Mouse (Mus musculus) myocyte (in vitro differentiated cells): ENCODE results near the gene Slu7. TPM values are rescaled to one million over a fixed set of nuclear protein-coding genes. Genes with fewer than 3 reads are reported as not detected.

Experiments used
- H3K27me3 ChIP-seq: one replicate; pipeline ENCODE4 v1.6.1; 2011; ENCODE audit not compliant: control insufficient read depth, insufficient read depth, insufficient read length
- H3K36me3 ChIP-seq: one replicate; pipeline ENCODE4 v1.6.1; 2011; ENCODE audit not compliant: control insufficient read depth, insufficient read depth
- H3K4me2 ChIP-seq: one replicate; pipeline ENCODE4 v1.6.1; 2011; ENCODE audit warnings: low read depth, control low read depth
- H3K4me3 ChIP-seq: one replicate; pipeline ENCODE4 v1.5.1; 2011; ENCODE audit warnings: mild to moderate bottlenecking, control low read depth, moderate library complexity
- H3K79me2 ChIP-seq: one replicate; pipeline ENCODE4 v1.6.1; 2011; ENCODE audit not compliant: control insufficient read depth, insufficient read depth
- H3ac ChIP-seq: one replicate; pipeline ENCODE4 v1.6.1; 2011; ENCODE audit not compliant: control insufficient read depth, insufficient read length
- CEBPB ChIP-seq: IDR thresholded peaks from 2 replicates; pipeline ENCODE4 v1.6.1; 2011; ENCODE audit warnings: mild to moderate bottlenecking, moderate library complexity; ENCODE audit not compliant: poor library complexity, insufficient read depth, severe bottlenecking
- E2F4 ChIP-seq: IDR thresholded peaks from one replicate; pipeline ENCODE4 v1.6.1; 2011; ENCODE audit warnings: mild to moderate bottlenecking, control low read depth, moderate library complexity; ENCODE audit not compliant: insufficient read depth
- MAX ChIP-seq: IDR thresholded peaks from one replicate; pipeline ENCODE4 v1.6.1; 2011; ENCODE audit warnings: low read depth, mild to moderate bottlenecking, control low read depth
- MYOD1 ChIP-seq, 3 experiments: IDR thresholded peaks; one replicate each; pipeline ENCODE4 v1.6.1; 2011; ENCODE audit warnings: control low read depth in 2 of 3, low read depth in 2 of 3, mild to moderate bottlenecking in 2 of 3, moderate library complexity in 1 of 3; ENCODE audit not compliant: insufficient read length in 2 of 3, control insufficient read depth in 1 of 3
- MYOG ChIP-seq, 3 experiments: IDR thresholded peaks; one replicate each; pipeline ENCODE4 v1.6.1; 2011; ENCODE audit warnings: control low read depth in 2 of 3, low read depth in 2 of 3, mild to moderate bottlenecking in 2 of 3; ENCODE audit not compliant: insufficient read length in 2 of 3, control insufficient read depth in 1 of 3, insufficient read depth in 1 of 3
- POLR2A ChIP-seq: IDR thresholded peaks from one replicate; pipeline ENCODE4 v1.6.1; 2011; ENCODE audit warnings: low read depth, mild to moderate bottlenecking, control low read depth, moderate library complexity; ENCODE audit not compliant: insufficient read length
- POLR2AphosphoS2 ChIP-seq: IDR thresholded peaks from one replicate; pipeline ENCODE4 v1.6.1; 2011; ENCODE audit warnings: low read depth, control low read depth; ENCODE audit not compliant: insufficient read length
- REST ChIP-seq: IDR thresholded peaks from one replicate; pipeline ENCODE4 v1.6.1; 2011; ENCODE audit warnings: mild to moderate bottlenecking, control low read depth, moderate library complexity; ENCODE audit not compliant: insufficient read depth, insufficient read length
- SRF ChIP-seq: IDR thresholded peaks from one replicate; pipeline ENCODE4 v1.6.1; 2011; ENCODE audit warnings: low read depth; ENCODE audit not compliant: control insufficient read depth, insufficient read length
- TCF12 ChIP-seq: IDR thresholded peaks from one replicate; pipeline ENCODE4 v1.6.1; 2011; ENCODE audit warnings: mild to moderate bottlenecking, control low read depth; ENCODE audit not compliant: poor library complexity, insufficient read depth, severe bottlenecking
- TCF3 ChIP-seq: IDR thresholded peaks from one replicate; pipeline ENCODE4 v1.6.1; 2011; ENCODE audit warnings: low read depth, control low read depth; ENCODE audit not compliant: insufficient read length
- USF1 ChIP-seq: IDR thresholded peaks from one replicate; pipeline ENCODE4 v1.6.1; 2011; ENCODE audit warnings: low read depth, mild to moderate bottlenecking, control low read depth, moderate library complexity
- polyA plus RNA-seq: library from polyadenylated mRNA; unstranded; fragments of >200 nt; fragmentation: generic; extraction: Trizol; gene quantifications from one replicate; pipeline ENCODE4 v1.2.1, GENCODE M21; 2012; ENCODE audit warnings: missing spikeins

Slu7 gene
- polyA plus RNA-seq, 1 experiment: 22.0 TPM

DNA sequence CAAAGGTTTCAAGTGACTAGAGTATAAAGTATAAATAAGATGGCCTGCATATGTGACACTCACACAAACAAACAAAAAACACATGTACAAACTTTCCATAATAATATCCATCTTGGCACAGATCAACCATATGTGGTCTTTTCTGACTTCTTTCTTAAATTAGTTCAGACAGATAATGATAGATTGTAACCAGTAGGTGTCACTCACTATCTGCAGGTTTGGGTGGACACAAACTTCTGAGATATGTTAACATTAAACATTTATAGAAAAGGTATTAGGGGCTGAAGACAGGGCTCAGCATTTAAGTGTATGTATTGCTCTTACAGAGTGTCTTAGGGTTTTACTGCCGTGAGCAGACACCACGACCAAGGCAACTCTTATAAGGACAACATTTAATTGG, 18.7 kb downstream of the Slu7 start:
- Histone ChIP-seq H3K4me3 (no peak overlapping the region), H3K4me2 (no peak overlapping the region), H3K27me3 (peaks cover 15% of the 10 kb centered on the region), H3K79me2 (no peaks in the 10 kb centered on the region), H3K36me3 (peaks cover under 1% of the 10 kb centered on the region), H3ac (no peak overlapping the region)
- TF ChIP-seq SRF (no peak), REST (no peak), POLR2AphosphoS2 (no peak), USF1 (no peak), CEBPB (no peak), E2F4 (no peak), POLR2A (no peak), MAX (no peak), TCF3 (no peak), MYOD1 (IDR thresholded peaks at IDR 0.05; ENCODE audit: control insufficient read depth in 1 of 3, insufficient read length in 2 of 3, low read depth in 2 of 3) (no peak), TCF12 (no peak), MYOG (IDR thresholded peaks at IDR 0.05; ENCODE audit: control insufficient read depth in 1 of 3, insufficient read depth in 1 of 3, insufficient read length in 2 of 3, low read depth in 2 of 3) (no peak)

DNA sequence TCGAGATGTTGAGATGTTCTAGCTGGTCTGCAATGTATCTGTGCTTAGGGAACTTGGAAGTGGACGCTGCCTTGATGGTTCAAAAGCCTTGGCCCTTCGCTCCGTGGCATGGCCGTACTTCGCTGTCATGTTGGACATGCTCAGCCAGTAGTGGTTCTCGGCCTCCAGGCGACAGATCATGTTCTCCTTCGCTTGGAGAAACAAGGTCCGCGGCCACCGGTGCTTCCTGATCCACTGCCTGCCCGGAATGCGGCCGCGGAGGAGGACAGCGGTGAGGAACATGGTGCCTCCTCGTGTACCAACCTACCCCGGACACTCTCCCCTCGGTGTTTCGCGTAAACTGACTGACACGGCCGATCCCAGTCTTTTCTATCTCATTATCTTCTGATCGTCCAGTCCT, 29.7 kb downstream of the Slu7 start:
- H3K27me3 ChIP-seq: no peaks in the 10 kb centered on the region
- no peak overlapping the region for H3K4me3 ChIP-seq
- no peak overlapping the region for H3ac ChIP-seq
- H3K79me2 ChIP-seq: no peaks in the 10 kb centered on the region
- no peaks in the 10 kb centered on the region for H3K36me3 ChIP-seq
- no peak overlapping the region for H3K4me2 ChIP-seq
- no peak for TF ChIP-seq MYOG (IDR thresholded peaks at IDR 0.05; ENCODE audit: control insufficient read depth in 1 of 3, insufficient read depth in 1 of 3, insufficient read length in 2 of 3, low read depth in 2 of 3)
- no peak for TF ChIP-seq POLR2AphosphoS2

DNA sequence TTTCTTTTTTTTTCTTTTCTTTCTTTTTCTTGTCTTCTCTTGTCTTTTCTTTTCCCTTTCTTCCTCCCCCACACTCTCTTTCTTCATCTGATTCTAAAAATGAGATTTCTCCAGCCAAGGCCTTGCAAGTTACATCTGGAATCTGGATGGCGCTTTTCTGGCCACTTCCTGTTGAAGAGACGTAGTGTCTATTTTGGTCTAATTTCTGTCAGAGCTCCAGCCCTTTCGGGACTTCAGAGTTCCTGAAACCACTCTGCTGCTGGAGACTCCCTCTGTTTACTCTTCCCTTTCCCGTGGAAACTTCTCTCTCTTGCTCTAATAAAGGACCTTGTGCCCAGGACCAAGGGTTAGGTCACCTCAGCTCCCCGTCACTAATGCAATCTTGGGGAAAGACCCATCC, 36.6 kb downstream of the Slu7 start:
- peak overlapping the region; percentile 15 for H3K4me2 ChIP-seq
- no peak overlapping the region for H3K4me3 ChIP-seq
- H3ac ChIP-seq: no peak overlapping the region
- no peak for TF ChIP-seq POLR2A
- no peak for TF ChIP-seq TCF12
- TF ChIP-seq MAX: no peak
- TF ChIP-seq E2F4: no peak
- no peak for TF ChIP-seq POLR2AphosphoS2
- no peak for TF ChIP-seq MYOG (IDR thresholded peaks at IDR 0.05; ENCODE audit: control insufficient read depth in 1 of 3, insufficient read depth in 1 of 3, insufficient read length in 2 of 3, low read depth in 2 of 3)
- TF ChIP-seq MYOD1 (IDR thresholded peaks at IDR 0.05; ENCODE audit: control insufficient read depth in 1 of 3, insufficient read length in 2 of 3, low read depth in 2 of 3): no peak
- TF ChIP-seq SRF: no peak
- no peak for TF ChIP-seq CEBPB
- TF ChIP-seq USF1: no peak
- TF ChIP-seq TCF3: no peak
- no peak for TF ChIP-seq REST
- H3K36me3 ChIP-seq: no peaks in the 10 kb centered on the region
- H3K79me2 ChIP-seq: no peaks in the 10 kb centered on the region
- H3K27me3 ChIP-seq: no peaks in the 10 kb centered on the region

DNA sequence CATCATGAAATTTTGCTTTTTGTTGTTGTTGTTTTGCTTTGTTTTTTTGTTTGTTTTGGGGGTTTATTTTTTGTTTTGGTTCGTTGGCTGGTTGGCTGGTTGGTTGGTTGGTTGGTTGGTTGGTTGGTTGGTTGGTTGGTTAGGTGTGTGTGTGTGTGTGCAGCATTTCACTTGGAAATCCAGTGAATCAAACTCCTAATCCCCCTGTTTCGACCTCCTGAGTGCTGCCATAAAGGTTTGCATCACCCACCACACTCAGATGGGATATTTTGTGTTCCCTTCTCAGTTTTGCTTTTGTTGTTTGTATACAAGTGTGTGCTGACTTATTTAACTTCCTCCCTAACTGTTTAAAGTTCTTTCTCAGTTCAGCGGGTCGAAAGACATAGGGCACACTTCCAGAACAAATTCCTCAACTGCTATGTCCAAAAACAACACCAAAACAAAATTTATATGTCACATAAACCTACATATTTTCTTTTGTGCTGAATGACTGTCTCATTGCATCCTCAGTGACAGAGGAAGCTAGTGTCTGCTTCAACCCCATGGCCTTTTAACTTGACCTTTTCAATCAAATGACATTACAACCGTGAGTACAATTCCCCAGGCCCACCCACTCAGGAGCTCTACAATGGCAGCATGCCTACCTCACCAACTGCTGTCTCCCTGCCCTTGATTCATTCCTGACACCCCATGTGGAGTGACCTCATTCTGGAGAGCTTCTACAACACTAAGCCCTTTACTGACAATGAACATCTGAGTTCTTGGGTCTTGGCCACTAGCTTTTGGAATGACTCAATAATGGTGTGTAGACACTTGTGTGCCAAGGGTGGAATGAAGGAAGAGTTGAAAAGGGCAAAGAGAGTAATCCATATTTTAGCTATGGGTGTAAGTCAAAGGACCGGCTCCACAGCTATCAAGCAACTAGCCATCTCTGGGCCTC, 37.6 kb downstream of the Slu7 start:
- H3K27me3 ChIP-seq: no peaks in the 10 kb centered on the region
- H3K4me2 ChIP-seq: no peak overlapping the region
- H3K4me3 ChIP-seq: no peak overlapping the region
- TF ChIP-seq POLR2A: no peak
- TF ChIP-seq CEBPB: no peak
- TF ChIP-seq POLR2AphosphoS2: no peak
- H3K79me2 ChIP-seq: no peaks in the 10 kb centered on the region
- H3K36me3 ChIP-seq: no peaks in the 10 kb centered on the region
- no peak overlapping the region for H3ac ChIP-seq

DNA sequence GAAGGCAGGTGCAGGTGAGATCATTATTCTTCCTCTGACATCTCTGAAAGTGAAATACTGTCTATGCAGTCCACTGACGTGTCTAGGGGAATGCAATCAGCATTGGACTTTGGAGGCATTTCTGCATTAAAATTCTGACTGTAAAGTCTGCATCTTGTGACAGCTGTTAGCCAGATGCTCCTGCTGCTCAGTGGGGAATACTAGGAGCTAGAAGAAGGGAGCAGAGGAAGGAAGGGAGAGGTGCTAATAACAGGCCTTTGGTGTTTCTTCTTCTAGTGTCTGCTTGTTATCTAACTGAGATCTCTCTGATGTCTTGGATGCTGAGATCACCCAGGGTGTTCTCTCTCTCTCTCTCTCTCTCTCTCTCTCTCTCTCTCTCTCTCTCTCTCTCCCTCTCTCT, 39.6 kb downstream of the Slu7 start:
- TF ChIP-seq TCF12 (no peak), MAX (no peak), MYOD1 (IDR thresholded peaks at IDR 0.05; ENCODE audit: control insufficient read depth in 1 of 3, insufficient read length in 2 of 3, low read depth in 2 of 3) (no peak), POLR2AphosphoS2 (no peak), MYOG (IDR thresholded peaks at IDR 0.05; ENCODE audit: control insufficient read depth in 1 of 3, insufficient read depth in 1 of 3, insufficient read length in 2 of 3, low read depth in 2 of 3) (no peak), REST (no peak), SRF (no peak), USF1 (no peak), CEBPB (no peak), E2F4 (no peak), TCF3 (no peak), POLR2A (no peak)
- Histone ChIP-seq H3K4me2 (no peak overlapping the region), H3K4me3 (no peak overlapping the region), H3ac (no peak overlapping the region), H3K79me2 (no peaks in the 10 kb centered on the region), H3K36me3 (no peaks in the 10 kb centered on the region), H3K27me3 (no peaks in the 10 kb centered on the region)
